Mouse (Mus musculus) adrenal gland, postnatal 4 days (tissue): ENCODE results near the gene Atg5. TPM values are rescaled to one million over a fixed set of nuclear protein-coding genes. Genes with fewer than 3 reads are reported as not detected.
A peak's percentile ranks its signal among the peaks of the same experiment; 100 is the strongest.
"Not testable (repeated sequence)": the region's sequence is repeated elsewhere in the genome, so short reads cannot be mapped to it uniquely, and the experiment has no call there.

Experiments
- DNase-seq, 2 experiments: peaks; one replicate each; pipeline ENCODE4 v3.0.0; 2021 to 2022; ENCODE audit warnings: low spot score in 2 of 2, mixed read lengths in 2 of 2
- long read RNA-seq, 2 experiments: library from polyadenylated mRNA; stranded (forward); transcript quantifications; one replicate each; pipeline ENCODE4 v2.0.0; 2021
- total RNA-seq, 2 experiments: library from RNA; stranded (reverse); gene quantifications; 2 replicates each; pipeline ENCODE4 v1.2.3; 2021

Gene Atg5
- 10 to 100 TPM; 25.3 to 25.5 TPM for total RNA-seq
- long read RNA-seq, experiment 1, transcript Atg5-201 (8 exons, 2,352 nt): major isoform, 23 of 27 reads
- long read RNA-seq, experiment 1, partial matches to known transcripts: 1 of 27 reads
- long read RNA-seq, experiment 1, other reads (novel, unspliced or antisense): 3 of 27 reads
- long read RNA-seq, experiment 2, transcript Atg5-201 (8 exons, 2,352 nt): major isoform, 57 of 65 reads
- long read RNA-seq, experiment 2, partial matches to known transcripts: 1 of 65 reads
- long read RNA-seq, experiment 2, other reads (novel, unspliced or antisense): 7 of 65 reads

- peak; percentile 99 for DNase-seq
Measured at GRCm38 (mm10) chr10:44268145-44268860, at the start of gene Atg5. TSS of gene Atg5 (plus strand) at chr10:44268358.

- DNase-seq: not testable (repeated sequence)
Measured at GRCm38 (mm10) chr10:44219073-44219472, 49.1 kb upstream of the Atg5 start.

- DNase-seq: no peak
Measured at GRCm38 (mm10) chr10:44224345-44224744, 43.8 kb upstream of the Atg5 start.

- not testable (repeated sequence) for DNase-seq
Measured at GRCm38 (mm10) chr10:44233351-44233750, 34.8 kb upstream of the Atg5 start.

GRCm38 (mm10) chr10:44235298-44235697 is 32.9 kb upstream of the Atg5 start:
- DNase-seq: not testable (repeated sequence)

GRCm38 (mm10) chr10:44256624-44257023 is 11.5 kb upstream of the Atg5 start:
- DNase-seq: no peak

- no peak for DNase-seq
Measured at GRCm38 (mm10) chr10:44265835-44266234, 2.3 kb upstream of the Atg5 start.

- DNase-seq: no peak
Measured at GRCm38 (mm10) chr10:44266561-44266960, 1.6 kb upstream of the Atg5 start.

- no peak for DNase-seq
Measured at GRCm38 (mm10) chr10:44267426-44268142, 574 bp upstream of the Atg5 start.

GRCm38 (mm10) chr10:44269211-44269610 is 1.1 kb downstream of the Atg5 start:
- DNase-seq: no peak

- no peak for DNase-seq
Measured at GRCm38 (mm10) chr10:44282323-44282722, 14.2 kb downstream of the Atg5 start.

GRCm38 (mm10) chr10:44285106-44285505 is 16.9 kb downstream of the Atg5 start:
- no peak for DNase-seq

- DNase-seq: no peak
Measured at GRCm38 (mm10) chr10:44285935-44286334, 17.8 kb downstream of the Atg5 start.

- DNase-seq: no peak
Measured at GRCm38 (mm10) chr10:44290876-44291275, 22.7 kb downstream of the Atg5 start.

GRCm38 (mm10) chr10:44292205-44292604 is 24.0 kb downstream of the Atg5 start:
- no peak for DNase-seq

GRCm38 (mm10) chr10:44299165-44299564 is 31.0 kb downstream of the Atg5 start:
- no peak for DNase-seq

GRCm38 (mm10) chr10:44300078-44300477 is 31.9 kb downstream of the Atg5 start:
- DNase-seq: no peak

GRCm38 (mm10) chr10:44303648-44304329 is 35.6 kb downstream of the Atg5 start:
- DNase-seq: no peak

GRCm38 (mm10) chr10:44304330-44304717 is 36.2 kb downstream of the Atg5 start:
- DNase-seq: no peak

- no peak for DNase-seq
Measured at GRCm38 (mm10) chr10:44304845-44305244, 36.7 kb downstream of the Atg5 start.

- DNase-seq: no peak
Measured at GRCm38 (mm10) chr10:44306308-44306707, 38.1 kb downstream of the Atg5 start.
